Mouse (Mus musculus) ES-E14 (cell line): ENCODE measurements at regions not wholly inside any gene's neighbourhood (a gene's known extent, or its start where the extent isn't known, plus 50 kb on each side); places are given as distances from the start of the nearest gene placed in this dataset.

Experiments used
- HCFC1 ChIP-seq: IDR thresholded peaks from 2 replicates; pipeline ENCODE4 v1.6.1; 2012; ENCODE audit warnings: low read length, inconsistent platforms, borderline replicate concordance; ENCODE audit not compliant: insufficient read depth
- ZC3H11A ChIP-seq: IDR thresholded peaks from 2 replicates; pipeline ENCODE4 v1.6.1; 2012; ENCODE audit warnings: low read depth, mild to moderate bottlenecking, inconsistent platforms, low read length, borderline replicate concordance

GRCm38 (mm10) chr10:45000027-45000840 is 66.8 kb upstream of the Prep start:
- TF ChIP-seq ZC3H11A (no peak), HCFC1 (no peak)
